Mouse (Mus musculus) lung, embryonic 16.5 days (tissue): ENCODE data around the gene Phtf2. TPM values are rescaled to one million over a fixed set of nuclear protein-coding genes. Genes with fewer than 3 reads are reported as not detected.

Source experiments
- polyA plus RNA-seq: library from polyadenylated mRNA; unstranded; fragments of >200 nt; fragmentation: Nextera tagmentation; extraction: Ambion mirVana; gene quantifications from 2 replicates; pipeline ENCODE4 v1.2.1, GENCODE M21; 2015

The Phtf2 gene
- polyA plus RNA-seq, 1 experiment from 2014 or later: 9.3 TPM

Other genes with a start within 250 kb of the Phtf2 start
- gene Tmem60, start 67 bp upstream of the Phtf2 start, polyA plus RNA-seq: 45.8 and 47.4 TPM in 2 replicates
- 4.4 and 5.5 TPM in 2 replicates for gene Rsbn1l, start 74.3 kb upstream of the Phtf2 start, polyA plus RNA-seq
- 25.7 and 29.4 TPM in 2 replicates for gene Ptpn12, start 173.8 kb upstream of the Phtf2 start, polyA plus RNA-seq